Mouse (Mus musculus): Measurements from ENCODE around the gene Prr5l. TPM values are rescaled to one million over a fixed set of nuclear protein-coding genes. Genes with fewer than 3 reads are reported as not detected.
"Not testable (repeated sequence)": the region's sequence is repeated elsewhere in the genome, so short reads cannot be mapped to it uniquely, and the experiment has no call there.

Gene Prr5l
- total RNA-seq, 4 experiments from 2014 or later = 3.7 to 9.2 (median 4.7) TPM

- no peak for DNase-seq
Observed at GRCm38 (mm10) chr2:101761898-101762297, 120.9 kb downstream of the Prr5l start.

- no peak for DNase-seq
Observed at GRCm38 (mm10) chr2:101759523-101760277, 123.1 kb downstream of the Prr5l start.

- DNase-seq = no peak
Observed at GRCm38 (mm10) chr2:101757806-101758205, 125.0 kb downstream of the Prr5l start.

- DNase-seq = no peak
Observed at GRCm38 (mm10) chr2:101756069-101756753, 126.6 kb downstream of the Prr5l start.

- DNase-seq = no peak
Observed at GRCm38 (mm10) chr2:101754939-101755555, 127.8 kb downstream of the Prr5l start.

- no peak for DNase-seq
Observed at GRCm38 (mm10) chr2:101754428-101754827, 128.4 kb downstream of the Prr5l start.

GRCm38 (mm10) chr2:101752979-101753378 lies 129.8 kb downstream of the Prr5l start:
- DNase-seq = no peak

GRCm38 (mm10) chr2:101752402-101752801 lies 130.4 kb downstream of the Prr5l start:
- peak; percentile 42 for DNase-seq

- DNase-seq = no peak
Observed at GRCm38 (mm10) chr2:101751236-101751922, 131.4 kb downstream of the Prr5l start.

- no peak for DNase-seq
Observed at GRCm38 (mm10) chr2:101746537-101746936, 136.3 kb downstream of the Prr5l start.

GRCm38 (mm10) chr2:101745656-101746055 lies 137.2 kb downstream of the Prr5l start:
- not testable (repeated sequence) for DNase-seq

- DNase-seq = no peak
Observed at GRCm38 (mm10) chr2:101742072-101742860, 140.6 kb downstream of the Prr5l start.

GRCm38 (mm10) chr2:101741653-101742052 lies 141.2 kb downstream of the Prr5l start:
- no peak for DNase-seq

GRCm38 (mm10) chr2:101739914-101740313 lies 142.9 kb downstream of the Prr5l start:
- DNase-seq = no peak

GRCm38 (mm10) chr2:101733564-101733963 lies 149.3 kb downstream of the Prr5l start:
- no peak for DNase-seq

GRCm38 (mm10) chr2:101732777-101733210 lies 150.0 kb downstream of the Prr5l start:
- DNase-seq = no peak

GRCm38 (mm10) chr2:101730972-101731371 lies 151.9 kb downstream of the Prr5l start:
- no peak for DNase-seq

- no peak for DNase-seq
Observed at GRCm38 (mm10) chr2:101729472-101729871, 153.4 kb downstream of the Prr5l start.

GRCm38 (mm10) chr2:101727787-101728186 lies 155.0 kb downstream of the Prr5l start:
- DNase-seq = no peak

- no peak for DNase-seq
Observed at GRCm38 (mm10) chr2:101723333-101723881, 159.4 kb downstream of the Prr5l start.
